Mouse (Mus musculus) forebrain, postnatal 0 days (tissue): ENCODE data around the gene Mbtps2. TPM values are rescaled to one million over a fixed set of nuclear protein-coding genes. Genes with fewer than 3 reads are reported as not detected.

ENCODE experiments used
- ATAC-seq: fragments of 200-750 bp; cut with Nextera tagmentation; 2 replicates; pipeline ENCODE4 v1.8.0; 2017; ENCODE audit warnings: mild to moderate bottlenecking, moderate library complexity
- DNase-seq: peaks from one replicate; pipeline ENCODE4 v3.0.0-alpha.2; 2015
- H3K27ac ChIP-seq: fragments of 300-500 bp; sonication (generic); 2 replicates; pipeline ENCODE4 v1.5.1; 2014; ENCODE audit warnings: low read depth, mild to moderate bottlenecking, antibody characterized with exemption, low read length, moderate library complexity, mixed read lengths
- H3K27me3 ChIP-seq: fragments of 300-500 bp; sonication (generic); 2 replicates; pipeline ENCODE4 v1.6.1; 2014; ENCODE audit warnings: mild to moderate bottlenecking, low read length, mixed read lengths; ENCODE audit not compliant: insufficient read depth
- H3K36me3 ChIP-seq: fragments of 300-500 bp; sonication (generic); 2 replicates; pipeline ENCODE4 v1.6.1; 2014; ENCODE audit warnings: mild to moderate bottlenecking, moderate library complexity; ENCODE audit not compliant: insufficient read depth
- H3K4me1 ChIP-seq: fragments of 300-500 bp; sonication (generic); 2 replicates; pipeline ENCODE4 v1.6.1; 2014; ENCODE audit warnings: antibody characterized with exemption; ENCODE audit not compliant: insufficient read depth
- H3K4me2 ChIP-seq: fragments of 300-500 bp; sonication (generic); 2 replicates; pipeline ENCODE4 v1.6.1; 2014; ENCODE audit warnings: low read depth, mild to moderate bottlenecking, moderate library complexity
- H3K4me3 ChIP-seq: fragments of 300-500 bp; sonication (generic); 2 replicates; pipeline ENCODE4 v1.5.1; 2014; ENCODE audit warnings: low read depth, low read length, mixed read lengths
- H3K9ac ChIP-seq: fragments of 300-500 bp; sonication (generic); 2 replicates; pipeline ENCODE4 v1.6.1; 2014; ENCODE audit warnings: mild to moderate bottlenecking
- H3K9me3 ChIP-seq: fragments of 300-500 bp; sonication (generic); 2 replicates; pipeline ENCODE4 v1.6.1; 2016; ENCODE audit warnings: low read length
- CTCF ChIP-seq: sonication (generic); IDR thresholded peaks from 2 replicates; pipeline ENCODE4 v1.5.1; 2016; ENCODE audit warnings: antibody characterized with exemption, control low read depth, low read depth
- WGBS: fragments of 180-500 bp; shearing (Covaris S2); extraction: QIAGEN DNeasy Blood & Tissue Kit; methylation state at CpG from one replicate; pipeline ENCODE4 v1.1.7; 2014; 5-methylcytosine and 5-hydroxymethylcytosine counted together
- polyA plus RNA-seq: library from polyadenylated mRNA; unstranded; fragments of >200 nt; fragmentation: Nextera tagmentation; extraction: Ambion mirVana; gene quantifications from 2 replicates; pipeline ENCODE4 v1.2.1, GENCODE M21; 2015
- total RNA-seq: library from RNA; depleted of rRNA; stranded (reverse); fragments of >200 nt; gene quantifications from 2 replicates; pipeline ENCODE4 v1.2.3, GENCODE M21; 2014

The Mbtps2 gene
- total and polyA plus RNA-seq, 2 experiments from 2014 or later: 15.0 to 24.9 TPM

DNA sequence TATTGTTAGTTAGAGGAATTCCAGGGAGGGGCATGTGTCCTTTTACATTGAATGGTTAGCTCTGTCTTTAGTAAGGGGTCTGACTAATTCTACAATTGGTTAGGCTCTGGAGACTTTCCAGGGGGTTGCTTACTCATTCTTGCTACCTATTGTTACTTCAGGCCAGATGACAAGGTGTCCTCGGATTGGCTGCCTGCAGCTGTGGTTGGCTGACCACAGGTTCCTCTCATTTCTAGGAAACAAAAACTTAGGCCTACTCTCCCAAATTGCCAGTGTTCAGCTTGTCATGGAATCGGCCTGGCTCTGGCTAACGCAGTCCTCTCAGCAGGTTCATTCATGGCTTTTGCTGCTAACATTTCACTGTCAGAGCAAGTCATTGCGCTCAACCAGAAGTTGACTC lies 31.8 kb upstream of the Mbtps2 start:
- Histone ChIP-seq H3K36me3 (no peaks in the 10 kb centered on the region), H3K27ac (no peak overlapping the region), H3K27me3 (no peaks in the 10 kb centered on the region), H3K9ac (no peak overlapping the region), H3K4me2 (no peak overlapping the region), H3K9me3 (no peaks in the 10 kb centered on the region), H3K4me1 (no peaks in the 10 kb centered on the region), H3K4me3 (no peak overlapping the region)
- ATAC-seq (no peak), DNase-seq (no peak)
- WGBS: 77% methylated on average over 4 of the region's 4 CpGs
- TF ChIP-seq CTCF: no peak

DNA sequence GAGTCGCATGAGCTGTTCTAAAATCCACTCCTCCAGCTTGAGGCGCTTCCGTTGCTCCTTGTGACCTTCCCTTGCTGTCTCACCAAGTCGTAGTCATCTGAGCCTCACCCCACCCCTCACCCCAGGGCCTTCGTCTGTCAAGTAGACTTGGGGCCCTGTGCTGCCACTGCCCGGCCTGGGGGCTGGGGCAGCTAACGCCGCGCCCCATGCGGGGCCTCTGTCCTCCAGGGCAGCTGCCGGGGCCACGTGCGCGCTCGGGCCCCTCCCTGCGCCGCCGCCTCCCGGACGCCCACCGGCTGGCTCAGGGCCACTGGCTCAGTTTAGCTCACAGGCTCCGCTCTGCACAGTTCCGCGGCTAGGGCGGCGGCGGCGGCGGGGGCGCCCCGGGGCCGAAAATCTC lies 14.4 kb upstream of the Mbtps2 start:
- no peaks in the 10 kb centered on the region for H3K9me3 ChIP-seq
- H3K4me3 ChIP-seq: no peak overlapping the region
- H3K9ac ChIP-seq: no peak overlapping the region
- 34% methylated on average over 31 of the region's 32 CpGs for WGBS
- H3K4me2 ChIP-seq: peak overlapping the region; percentile 13; the same call in 1 of the 2 replicates
- no peak overlapping the region for H3K27ac ChIP-seq
- TF ChIP-seq CTCF: no peak
- H3K36me3 ChIP-seq: no peaks in the 10 kb centered on the region
- no peak for DNase-seq
- no peaks in the 10 kb centered on the region for H3K4me1 ChIP-seq
- H3K27me3 ChIP-seq: no peaks in the 10 kb centered on the region
- ATAC-seq: no peak

DNA sequence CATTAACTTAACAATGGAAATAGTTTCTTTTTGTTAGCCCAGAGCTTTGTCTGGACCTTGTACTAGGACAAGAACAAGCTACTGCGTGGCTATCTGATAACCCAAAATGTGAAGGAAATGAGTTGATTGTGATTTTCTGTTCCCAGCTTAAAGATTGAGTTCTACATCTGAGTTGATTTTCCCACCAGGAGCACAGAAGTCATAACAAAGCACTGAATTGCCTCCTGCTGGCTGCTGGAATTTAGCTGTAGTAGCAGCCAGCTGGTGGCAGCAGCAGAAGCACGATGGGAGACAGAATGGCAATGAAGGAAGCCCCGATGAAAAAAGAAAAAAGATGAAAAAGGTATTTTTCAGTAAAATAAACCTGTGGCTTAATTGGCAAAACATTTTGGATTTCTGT lies 2.9 kb upstream of the Mbtps2 start:
- H3K9ac ChIP-seq: no peak overlapping the region
- H3K4me3 ChIP-seq: no peak overlapping the region
- peaks cover 4% of the 10 kb centered on the region; the same call in 1 of the 2 replicates for H3K4me1 ChIP-seq
- H3K27me3 ChIP-seq: no peaks in the 10 kb centered on the region
- DNase-seq: peak; percentile 60
- WGBS: 12% methylated on average over 3 of the region's 3 CpGs
- H3K4me2 ChIP-seq: no peak overlapping the region
- peak; percentile 66 for TF ChIP-seq CTCF
- H3K9me3 ChIP-seq: no peaks in the 10 kb centered on the region
- no peaks in the 10 kb centered on the region for H3K36me3 ChIP-seq
- ATAC-seq: peak; percentile 39; the same call in 1 of the 2 replicates
- H3K27ac ChIP-seq: no peak overlapping the region

DNA sequence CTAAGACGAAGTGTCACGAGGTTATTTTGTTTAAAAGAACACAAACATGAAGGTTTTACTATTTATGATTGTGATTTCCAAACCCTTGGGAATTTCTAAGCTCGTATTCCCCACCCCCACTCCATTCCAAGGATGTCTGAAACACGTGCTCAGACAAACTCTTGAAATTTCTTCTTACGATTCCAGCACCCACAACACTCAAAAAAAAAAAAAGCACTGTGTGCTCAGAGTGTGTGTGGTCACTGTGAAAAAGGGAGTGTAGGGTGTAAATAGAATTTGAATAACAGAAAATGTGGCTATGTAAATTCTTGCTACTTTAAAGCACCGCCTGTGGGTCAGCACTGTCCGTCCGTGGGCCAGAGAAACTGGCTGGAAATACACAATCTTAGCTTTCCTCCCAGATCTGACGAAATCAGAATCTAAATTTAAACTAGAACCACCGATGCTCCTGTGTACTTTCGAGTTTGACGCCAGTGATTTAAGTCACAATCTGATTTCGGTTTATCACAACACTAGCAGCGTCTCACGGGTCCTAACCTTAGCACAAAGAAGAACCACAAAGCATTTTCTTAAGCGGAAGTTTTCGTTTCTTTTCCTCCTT lies 830 bp downstream of the Mbtps2 start:
- ATAC-seq: peak; percentile 14
- peak overlapping the region; percentile 90 for H3K27ac ChIP-seq
- peak overlapping the region; percentile 56 for H3K4me3 ChIP-seq
- WGBS: 19% methylated on average over 17 of the region's 17 CpGs
- peak; percentile 34 for DNase-seq
- H3K36me3 ChIP-seq: no peaks in the 10 kb centered on the region
- no peaks in the 10 kb centered on the region for H3K27me3 ChIP-seq
- H3K4me1 ChIP-seq: peaks cover 4% of the 10 kb centered on the region
- no peak for TF ChIP-seq CTCF
- H3K4me2 ChIP-seq: peak overlapping the region; percentile 45
- H3K9ac ChIP-seq: peak overlapping the region; percentile 76
- no peaks in the 10 kb centered on the region for H3K9me3 ChIP-seq

DNA sequence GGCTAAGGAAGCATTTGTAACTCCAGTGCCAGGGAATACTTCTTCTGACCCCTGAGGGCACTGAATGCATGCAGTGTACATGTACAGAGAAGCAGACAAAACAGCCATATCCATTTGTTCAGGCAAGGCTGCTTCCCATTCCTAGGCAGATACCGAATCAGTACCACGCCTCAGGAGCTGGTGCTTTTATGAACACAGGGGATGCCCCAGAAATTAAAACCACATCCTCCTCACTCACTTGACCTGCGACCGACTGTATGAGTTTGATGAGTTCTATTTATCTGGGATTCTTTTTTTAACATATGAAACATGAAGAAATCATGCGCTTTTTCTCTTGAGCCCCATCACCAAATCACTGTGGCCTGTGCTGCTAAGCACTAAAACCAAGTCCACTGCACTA lies 1.7 kb downstream of the Mbtps2 start:
- no peak for TF ChIP-seq CTCF
- Histone ChIP-seq H3K27ac (no peak overlapping the region), H3K4me2 (peak overlapping the region; percentile 45), H3K4me1 (peaks cover 4% of the 10 kb centered on the region), H3K36me3 (no peaks in the 10 kb centered on the region), H3K4me3 (peak overlapping the region; percentile 56; the same call in 1 of the 2 replicates), H3K27me3 (no peaks in the 10 kb centered on the region), H3K9me3 (no peaks in the 10 kb centered on the region), H3K9ac (no peak overlapping the region)
- DNase-seq (no peak), ATAC-seq (no peak)
- WGBS: 82% methylated on average over 5 of the region's 5 CpGs

DNA sequence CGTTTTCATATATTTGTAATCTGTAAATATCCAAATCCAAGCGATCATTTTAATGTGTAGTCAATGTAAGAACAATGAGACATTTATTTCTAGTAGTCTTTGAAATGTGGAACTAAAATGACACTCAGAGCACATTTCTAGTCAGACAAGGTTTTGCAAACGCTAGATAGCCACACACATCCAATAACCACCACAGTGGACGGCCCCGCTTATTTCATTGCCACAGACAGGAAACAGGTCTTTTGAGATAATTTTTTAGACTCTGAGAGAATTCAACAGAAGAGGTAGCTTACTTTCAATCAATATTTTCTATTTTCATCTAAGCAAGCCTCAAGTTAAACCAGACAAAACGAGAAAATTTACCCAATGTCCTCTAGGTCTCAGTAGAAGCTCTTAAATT lies 2.6 kb downstream of the Mbtps2 start:
- no peak overlapping the region for H3K27ac ChIP-seq
- no peak for DNase-seq
- no peaks in the 10 kb centered on the region for H3K27me3 ChIP-seq
- H3K4me1 ChIP-seq: peaks cover 4% of the 10 kb centered on the region
- H3K9me3 ChIP-seq: no peaks in the 10 kb centered on the region
- H3K4me2 ChIP-seq: no peak overlapping the region
- WGBS: 88% methylated on average over 6 of the region's 6 CpGs
- H3K4me3 ChIP-seq: no peak overlapping the region
- no peak for TF ChIP-seq CTCF
- ATAC-seq: no peak
- no peaks in the 10 kb centered on the region for H3K36me3 ChIP-seq
- no peak overlapping the region for H3K9ac ChIP-seq

DNA sequence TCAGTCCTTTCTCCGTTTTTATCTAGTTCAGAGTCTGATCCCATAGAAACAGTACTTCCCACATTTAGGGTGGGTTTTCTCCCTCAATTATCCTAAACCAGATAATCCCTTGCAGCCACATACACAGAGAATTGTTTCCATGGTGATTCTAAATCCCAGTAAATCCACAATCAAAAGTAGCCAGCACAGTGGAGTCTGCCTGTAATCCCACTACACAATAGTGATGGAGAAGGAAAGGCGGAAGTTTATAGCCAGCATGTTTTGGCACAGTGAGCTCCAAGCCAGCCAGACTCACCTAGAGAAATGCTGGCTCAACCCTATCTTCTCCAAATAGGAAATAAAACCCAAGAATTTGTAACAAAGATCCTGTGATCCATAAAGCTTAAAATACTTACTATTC lies 3.9 kb downstream of the Mbtps2 start:
- Histone ChIP-seq H3K36me3 (no peaks in the 10 kb centered on the region), H3K4me1 (peaks cover 4% of the 10 kb centered on the region), H3K27ac (no peak overlapping the region), H3K9ac (no peak overlapping the region), H3K4me3 (no peak overlapping the region), H3K9me3 (no peaks in the 10 kb centered on the region), H3K4me2 (no peak overlapping the region), H3K27me3 (no peaks in the 10 kb centered on the region)
- no peak for TF ChIP-seq CTCF
- DNase-seq (no peak), ATAC-seq (no peak)
- 46% methylated on average over 2 of the region's 2 CpGs for WGBS
